Mouse (Mus musculus) ES-Bruce4 (cell line): Measurements from ENCODE around the gene Caap1. TPM values are rescaled to one million over a fixed set of nuclear protein-coding genes. Genes with fewer than 3 reads are reported as not detected.

Experiments
- H3K27ac ChIP-seq: 2 replicates; pipeline ENCODE4 v1.5.1; 2012; ENCODE audit warnings: low read length, inconsistent platforms; ENCODE audit not compliant: insufficient read depth
- H3K27me3 ChIP-seq: 2 replicates; pipeline ENCODE4 v1.6.1; 2012; ENCODE audit warnings: mild to moderate bottlenecking, low read length, inconsistent platforms; ENCODE audit not compliant: control insufficient read depth, poor library complexity, insufficient read depth, severe bottlenecking
- H3K36me3 ChIP-seq: 2 replicates; pipeline ENCODE4 v1.6.1; 2012; ENCODE audit warnings: inconsistent platforms, mild to moderate bottlenecking, low read length, moderate library complexity; ENCODE audit not compliant: control insufficient read depth, poor library complexity, insufficient read depth, severe bottlenecking
- H3K4me1 ChIP-seq: one replicate; pipeline ENCODE4 v1.8.1; 2011; ENCODE audit warnings: low read length; ENCODE audit not compliant: control insufficient read depth, insufficient read depth
- H3K4me3 ChIP-seq: 2 replicates; pipeline ENCODE4 v1.5.1; 2011; ENCODE audit warnings: low read depth, mild to moderate bottlenecking, low read length
- H3K9ac ChIP-seq: 2 replicates; pipeline ENCODE4 v1.6.1; 2012; ENCODE audit warnings: low read depth, mild to moderate bottlenecking, inconsistent platforms; ENCODE audit not compliant: poor library complexity, severe bottlenecking
- H3K9me3 ChIP-seq: replicated peaks from 2 replicates; pipeline ENCODE4 v1.6.1; 2012; ENCODE audit warnings: mild to moderate bottlenecking, low read length, inconsistent platforms; ENCODE audit not compliant: control insufficient read depth, poor library complexity, insufficient read depth, severe bottlenecking
- CTCF ChIP-seq: IDR thresholded peaks from one replicate; pipeline ENCODE4 v1.8.1; 2011; ENCODE audit warnings: low read depth, low read length
- EP300 ChIP-seq: IDR thresholded peaks from 2 replicates; pipeline ENCODE4 v1.6.1; 2011; ENCODE audit warnings: low read depth, low read length; ENCODE audit not compliant: insufficient read depth
- POLR2A ChIP-seq: IDR thresholded peaks from one replicate; pipeline ENCODE4 v1.8.1; 2011; ENCODE audit warnings: low read length; ENCODE audit not compliant: insufficient read depth
- polyA plus RNA-seq: library from polyadenylated mRNA; stranded (reverse); fragments of >200 nt; gene quantifications from 2 replicates; pipeline ENCODE4 v1.2.4, GENCODE M21; 2011; ENCODE audit warnings: low read depth; ENCODE audit not compliant: missing spikeins, insufficient read depth, insufficient read length

Gene Caap1
- polyA plus RNA-seq, 1 experiment, result 28.8 TPM

- Histone ChIP-seq H3K9ac (no peak overlapping the region), H3K36me3 (no peaks in the 10 kb centered on the region), H3K9me3 (no peaks in the 10 kb centered on the region), H3K4me1 (no peaks in the 10 kb centered on the region), H3K27ac (no peak overlapping the region), H3K4me3 (no peak overlapping the region), H3K27me3 (no peaks in the 10 kb centered on the region)
- TF ChIP-seq CTCF (no peak), EP300 (no peak), POLR2A (no peak)
Measured at GRCm38 (mm10) chr4:94473286-94473685, 83.3 kb downstream of the Caap1 start.

GRCm38 (mm10) chr4:94459424-94459823, 97.2 kb downstream of the Caap1 start:
- no peak overlapping the region for H3K9ac ChIP-seq
- no peaks in the 10 kb centered on the region for H3K27me3 ChIP-seq
- H3K4me1 ChIP-seq, result no peaks in the 10 kb centered on the region
- H3K36me3 ChIP-seq, result no peaks in the 10 kb centered on the region; the same call in 1 of the 2 replicates
- TF ChIP-seq POLR2A (no peak), CTCF (peak; percentile 15)
- no peak overlapping the region for H3K27ac ChIP-seq
- H3K9me3 ChIP-seq, result no peaks in the 10 kb centered on the region
- H3K4me3 ChIP-seq, result no peak overlapping the region

- no peaks in the 10 kb centered on the region for H3K27me3 ChIP-seq
- H3K4me1 ChIP-seq, result no peaks in the 10 kb centered on the region
- H3K36me3 ChIP-seq, result no peaks in the 10 kb centered on the region
- TF ChIP-seq EP300 (no peak), POLR2A (no peak), CTCF (no peak)
- no peaks in the 10 kb centered on the region for H3K9me3 ChIP-seq
- H3K4me3 ChIP-seq, result no peak overlapping the region
- H3K27ac ChIP-seq, result no peak overlapping the region
- H3K9ac ChIP-seq, result no peak overlapping the region
Measured at GRCm38 (mm10) chr4:94454857-94455256, 101.7 kb downstream of the Caap1 start.

Other genes with a start within 250 kb of the Caap1 start
- not detected in 2 replicates for gene Gm10306, start 250 bp downstream of the Caap1 start, polyA plus RNA-seq
- 150 and 157 TPM in 2 replicates for gene Plaa, start 46.4 kb upstream of the Caap1 start, polyA plus RNA-seq
- 15.0 and 15.1 TPM in 2 replicates for gene Ift74, start 57.7 kb upstream of the Caap1 start, polyA plus RNA-seq
- gene Lrrc19, start 93.3 kb upstream of the Caap1 start, polyA plus RNA-seq, result not detected in 2 replicates
- 3.1 and 3.8 TPM in 2 replicates for gene Tek, start 182.5 kb upstream of the Caap1 start, polyA plus RNA-seq